Comparison of ENCODE assay signal across 8 mouse cellular contexts in genomic region chr7:128298481-128299342, GRCm38 (mm10). TPM values are rescaled to one million over a fixed set of nuclear protein-coding genes. Genes with fewer than 3 reads are reported as not detected.
DNase-seq lines count a peak whose midpoint lies in the region; ATAC-seq and TF ChIP-seq lines count a peak whose summit lies in the region.

No protein-coding gene starts in this region.

- H3K4me1 ChIP-seq in liver, embryonic 11.5 days (replicated peaks; ENCODE audit: control insufficient read depth, insufficient read depth, low read length), result peaks cover 38% of the 10 kb centered on the region
- H3K4me1 ChIP-seq in stomach, embryonic 16.5 days (ENCODE audit: control insufficient read depth, insufficient read depth, low read length), result peaks cover 20% of the 10 kb centered on the region

- no peak for TF ChIP-seq CTCF in gastrocnemius, adult 2 months (IDR thresholded peaks at IDR 0.05)

- peak overlapping the region; percentile 93 for H3K4me3 ChIP-seq in gastrocnemius, adult 2 months
- peak overlapping the region; percentile 84 for H3K4me3 ChIP-seq in liver, embryonic 11.5 days (ENCODE audit: low read depth, low read length)
- H3K4me3 ChIP-seq in stomach, embryonic 16.5 days (replicated peaks; ENCODE audit: low read length), result peak overlapping the region; percentile 89

- H3K9ac ChIP-seq in liver, embryonic 11.5 days (ENCODE audit: low read depth, low read length), result peak overlapping the region; percentile 98
- H3K9ac ChIP-seq in stomach, embryonic 16.5 days (ENCODE audit: low read length), result peak overlapping the region; percentile 94

- peak; percentile 48; the same call in 1 of the 2 replicates for ATAC-seq in liver, embryonic 11.5 days (replicated peaks; ENCODE audit: low FRiP score)
- ATAC-seq in stomach, embryonic 16.5 days (ENCODE audit: insufficient read depth, low FRiP score), result peak; percentile 19; the same call in 1 of the 2 replicates

- no peaks in the 10 kb centered on the region for H3K9me3 ChIP-seq in liver, embryonic 11.5 days (ENCODE audit: control insufficient read depth, low read length)
- no peaks in the 10 kb centered on the region for H3K9me3 ChIP-seq in stomach, embryonic 16.5 days (replicated peaks; ENCODE audit: control insufficient read depth, low read length)

- 81% methylated on average over 8 of the region's 8 CpGs for WGBS in liver, embryonic 11.5 days
- whole genome bisulfite sequencing in stomach, embryonic 16.5 days, result 67% methylated on average over 8 of the region's 8 CpGs

- peak overlapping the region; percentile 95 for H3K4me2 ChIP-seq in liver, embryonic 11.5 days
- peak overlapping the region; percentile 95 for H3K4me2 ChIP-seq in stomach, embryonic 16.5 days (ENCODE audit: low read depth, low read length)

- no peaks in the 10 kb centered on the region for H3K27me3 ChIP-seq in liver, embryonic 11.5 days (replicated peaks; ENCODE audit: control insufficient read depth, insufficient read depth, low read length)
- H3K27me3 ChIP-seq in stomach, embryonic 16.5 days (ENCODE audit: control insufficient read depth, insufficient read depth, low read length), result no peaks in the 10 kb centered on the region

- peak overlapping the region; percentile 83 for H3K27ac ChIP-seq in gastrocnemius, adult 2 months
- H3K27ac ChIP-seq in liver, embryonic 11.5 days (ENCODE audit: low read depth, low read length), result peak overlapping the region; percentile 83
- H3K27ac ChIP-seq in stomach, embryonic 16.5 days (ENCODE audit: low read length), result peak overlapping the region; percentile 92

- H3K36me3 ChIP-seq in liver, embryonic 11.5 days (ENCODE audit: control insufficient read depth, insufficient read depth, low read length), result 0 out of 2 replicates have a peak, but pooled peaks cover 3% of the 10 kb centered on the region
- no peaks in the 10 kb centered on the region for H3K36me3 ChIP-seq in stomach, embryonic 16.5 days (ENCODE audit: control insufficient read depth, insufficient read depth, low read length)

- intact Hi-C loops in gastrocnemius, adult 2 months (cut with DNase I), result loop anchor here (5.0 kb wide), 1 partner anchor 51 kb away; the partner anchor contains the start of gene Tgfb1i1

- no peak for DNase-seq in gastrocnemius, adult 2 months
- no peak for DNase-seq in gastrocnemius, postnatal 10 days
- DNase-seq in thymus, postnatal 14 days, result peak; percentile 9
- DNase-seq in thymus, postnatal 36 days, result no peak
- no peak for DNase-seq in liver, embryonic 11.5 days (ENCODE audit: low spot score)
- no peak for DNase-seq in spleen, adult 18-20 months
- DNase-seq in adrenal gland, postnatal 4 days (ENCODE audit: low spot score in 2 of 2), result no peak

RNA-seq across cellular contexts. Expression of gene BC017158, which starts 0.7 kb away (rescaled TPM):
- total RNA-seq in gastrocnemius, adult 2 months (2021), result 1 to 10 TPM; 2.3 to 3.7 TPM
- 10 to 100 TPM in 1 of 2 experiments, 1 to 10 TPM in 1; 7.0 to 11.9 TPM for total RNA-seq in gastrocnemius, postnatal 10 days (2021)
- polyA plus RNA-seq in liver, embryonic 11.5 days (2014; fragmentation: Nextera tagmentation; extraction: Ambion mirVana), result 38.2 and 42.3 TPM in 2 replicates
- 33.6 and 35.5 TPM in 2 replicates for polyA plus RNA-seq in stomach, embryonic 16.5 days (2015; fragmentation: Nextera tagmentation; extraction: Ambion mirVana)
- total RNA-seq in adrenal gland, postnatal 4 days (2021), result 10 to 100 TPM; 39.3 to 39.4 TPM

RNA-seq across cellular contexts. Expression of gene Slc5a2, which starts 33.3 kb away (rescaled TPM):
- total RNA-seq in gastrocnemius, adult 2 months (2021), result not detected
- total RNA-seq in gastrocnemius, postnatal 10 days (2021), result not detected
- polyA plus RNA-seq in liver, embryonic 11.5 days (2014; fragmentation: Nextera tagmentation; extraction: Ambion mirVana), result 2.1 and 3.0 TPM in 2 replicates
- polyA plus RNA-seq in stomach, embryonic 16.5 days (2015; fragmentation: Nextera tagmentation; extraction: Ambion mirVana), result 0.67 and 0.72 TPM in 2 replicates
- total RNA-seq in adrenal gland, postnatal 4 days (2021), result 10 to 100 TPM in 1 of 2 experiments, under 1 TPM in 1; 0.73 to 22.0 TPM

RNA-seq across cellular contexts. Expression of gene Tgfb1i1, which starts 52.1 kb away (rescaled TPM):
- 1 to 10 TPM; 5.2 to 7.6 TPM for total RNA-seq in gastrocnemius, adult 2 months (2021)
- 10 to 100 TPM; 23.1 to 30.3 TPM for total RNA-seq in gastrocnemius, postnatal 10 days (2021)
- polyA plus RNA-seq in liver, embryonic 11.5 days (2014; fragmentation: Nextera tagmentation; extraction: Ambion mirVana), result 35.3 and 38.2 TPM in 2 replicates
- polyA plus RNA-seq in stomach, embryonic 16.5 days (2015; fragmentation: Nextera tagmentation; extraction: Ambion mirVana), result 234 and 250 TPM in 2 replicates
- total RNA-seq in adrenal gland, postnatal 4 days (2021), result 10 to 100 TPM; 32.0 to 35.0 TPM
